Mouse (Mus musculus) large intestine, adult 2 months (tissue): ENCODE results near the gene Gm21987. TPM values are rescaled to one million over a fixed set of nuclear protein-coding genes. Genes with fewer than 3 reads are reported as not detected.

ENCODE experiments used
- DNase-seq: peaks from one replicate; pipeline ENCODE4 v3.0.0-alpha.2; 2012; ENCODE audit warnings: low read depth, low spot score
- WGBS: fragments of 180-500 bp; shearing (Covaris S2); methylation state at CpG from one replicate; pipeline ENCODE4 v1.1.7; 2018; 5-methylcytosine and 5-hydroxymethylcytosine counted together
- polyA plus RNA-seq: library from polyadenylated mRNA; depleted of rRNA; stranded (reverse); fragments of >200 nt; gene quantifications from 2 replicates; pipeline ENCODE4 v1.2.3, GENCODE M21; 2012

Gm21987 gene
- polyA plus RNA-seq, 1 experiment: not detected

DNA sequence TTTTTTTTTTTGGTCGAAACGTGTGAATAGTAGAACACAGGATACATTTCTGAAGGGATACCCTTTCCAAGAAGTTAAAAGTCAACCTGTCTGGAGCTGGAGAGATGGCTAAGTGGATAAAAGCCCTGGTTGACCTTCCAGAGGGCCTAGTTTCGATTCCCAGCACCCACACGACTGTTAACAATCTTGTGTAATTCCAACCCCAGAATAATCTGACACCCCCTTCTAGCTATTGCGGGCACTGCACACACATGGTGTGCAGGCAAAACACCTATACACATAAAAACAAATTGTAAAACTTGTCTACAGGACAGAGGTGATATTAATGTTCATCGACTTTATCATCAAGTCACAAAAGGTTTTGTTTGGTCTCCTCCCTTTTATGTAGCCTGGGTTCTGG, 748 bp downstream of the Gm21987 start:
- DNase-seq: no peak
- WGBS: 46% methylated on average over 6 of the region's 6 CpGs

DNA sequence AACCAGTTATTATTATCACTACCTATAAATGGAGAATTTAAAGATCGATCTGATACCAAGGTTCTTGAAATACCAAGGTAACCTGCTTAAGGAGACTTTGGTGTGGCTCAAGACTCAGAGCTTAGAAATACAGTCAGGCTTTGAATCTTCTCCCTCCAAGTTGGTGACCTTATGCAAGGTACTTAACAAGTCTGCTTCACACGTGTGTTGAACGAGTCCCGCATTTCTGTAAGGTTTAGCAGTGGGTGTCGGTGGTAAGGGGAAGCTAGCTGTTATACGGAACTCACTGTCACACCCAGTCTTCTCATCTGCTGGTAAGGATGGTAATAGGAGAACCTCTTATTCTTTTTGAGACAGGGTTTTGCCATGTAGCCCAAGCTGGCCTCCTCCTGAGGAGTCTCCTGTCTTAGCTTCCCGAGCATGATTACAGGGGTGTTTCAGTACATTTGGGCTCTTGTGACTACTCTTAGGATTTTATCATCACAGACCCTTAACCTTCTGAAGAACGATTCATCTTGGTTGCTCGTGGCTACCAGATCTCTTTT, 1.4 kb downstream of the Gm21987 start:
- 58% methylated on average over 9 of the region's 9 CpGs for WGBS
- no peak for DNase-seq

- no peak for DNase-seq
- 79% methylated on average over 2 of the region's 2 CpGs for WGBS
Measured at GRCm38 (mm10) chr16:38349881-38350280, 3.0 kb downstream of the Gm21987 start.

DNA sequence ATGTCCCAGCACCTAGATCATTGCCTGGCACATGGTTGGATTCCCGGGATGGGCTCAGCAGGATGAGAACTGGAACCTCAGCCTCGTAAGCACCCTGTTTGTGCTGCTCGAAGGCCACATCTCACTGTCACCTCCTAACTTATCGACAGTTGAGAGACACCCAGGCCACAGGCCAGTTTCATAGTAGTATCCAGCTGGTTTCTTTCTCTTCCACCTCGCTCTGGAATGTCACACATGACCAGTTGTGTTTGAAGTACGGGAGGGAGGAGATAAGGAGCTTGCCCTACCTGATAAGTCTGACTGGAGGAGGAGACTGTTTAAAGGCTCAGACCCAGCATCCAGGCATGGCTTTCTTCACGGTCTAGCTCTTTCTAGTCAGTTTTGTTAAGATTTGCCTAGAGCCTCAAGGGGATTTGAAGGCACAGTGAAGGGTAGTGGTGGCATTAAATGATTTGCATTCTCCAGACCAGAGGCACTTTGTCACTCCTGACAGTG, 3.6 kb downstream of the Gm21987 start:
- 62% methylated on average over 7 of the region's 7 CpGs for WGBS
- DNase-seq: no peak

- no peak for DNase-seq
- 44% methylated on average over 6 of the region's 6 CpGs for WGBS
Measured at GRCm38 (mm10) chr16:38350939-38351338, 4.1 kb downstream of the Gm21987 start.

GRCm38 (mm10) chr16:38352031-38352430, 5.2 kb downstream of the Gm21987 start:
- no peak for DNase-seq
- 77% methylated on average over 7 of the region's 7 CpGs for WGBS

- DNase-seq: no peak
Measured at GRCm38 (mm10) chr16:38352851-38353250, 6.0 kb downstream of the Gm21987 start.

DNA sequence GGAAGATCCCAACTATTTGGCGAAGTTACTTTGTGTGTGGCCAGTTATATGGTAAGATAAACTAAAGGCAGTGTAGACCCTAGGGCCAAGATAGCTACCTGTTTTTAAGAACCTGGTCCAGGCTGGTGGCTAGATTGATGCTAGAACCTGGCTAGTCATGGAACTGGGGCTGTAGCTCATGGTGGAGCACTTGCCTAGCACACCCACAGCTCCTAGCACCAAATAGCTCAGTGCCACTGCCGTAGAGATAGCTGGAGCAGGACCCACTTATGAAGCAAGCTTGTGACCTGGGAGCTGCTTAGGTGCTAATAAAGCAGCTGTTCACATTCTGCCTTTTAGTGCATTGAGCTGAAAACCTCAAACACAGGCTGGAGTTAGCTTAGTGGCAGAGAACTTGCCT, 6.8 kb downstream of the Gm21987 start:
- WGBS: 97% methylated on average over 2 of the region's 2 CpGs
- no peak for DNase-seq

DNA sequence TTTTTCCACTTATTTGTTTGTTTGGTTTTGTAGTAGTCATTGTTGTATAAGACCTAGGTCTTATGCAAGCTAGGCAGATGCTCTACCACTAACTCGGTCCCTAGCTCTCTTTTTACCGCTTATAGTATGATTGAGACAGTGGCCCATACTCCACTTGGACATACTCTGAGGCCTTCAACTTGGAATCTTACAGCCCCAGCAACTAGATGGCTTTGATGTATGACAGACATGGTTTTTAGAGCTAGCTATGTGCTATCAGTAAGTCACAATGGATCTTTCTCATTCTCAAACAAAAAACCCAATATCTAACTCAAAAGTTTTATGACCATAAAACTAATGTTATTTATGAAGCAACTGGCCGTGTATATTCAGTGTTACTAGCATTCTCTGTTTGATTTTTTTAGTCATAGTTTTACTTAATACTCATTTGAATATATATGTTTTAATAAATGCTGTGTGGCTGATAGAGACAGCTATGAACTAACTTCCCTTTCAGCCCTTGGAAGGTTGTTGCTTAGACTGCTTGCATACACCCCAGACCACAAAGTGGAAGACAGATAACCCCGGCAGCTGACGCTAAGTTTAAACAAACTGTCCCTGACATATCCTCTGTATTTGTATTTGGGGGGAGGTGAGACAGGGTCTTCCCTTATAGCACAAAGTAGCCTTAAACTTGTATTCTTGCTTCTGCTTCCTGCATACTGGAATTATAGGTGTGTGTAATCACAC, 7.5 kb downstream of the Gm21987 start:
- DNase-seq: no peak
- 78% methylated on average over 5 of the region's 5 CpGs for WGBS

DNA sequence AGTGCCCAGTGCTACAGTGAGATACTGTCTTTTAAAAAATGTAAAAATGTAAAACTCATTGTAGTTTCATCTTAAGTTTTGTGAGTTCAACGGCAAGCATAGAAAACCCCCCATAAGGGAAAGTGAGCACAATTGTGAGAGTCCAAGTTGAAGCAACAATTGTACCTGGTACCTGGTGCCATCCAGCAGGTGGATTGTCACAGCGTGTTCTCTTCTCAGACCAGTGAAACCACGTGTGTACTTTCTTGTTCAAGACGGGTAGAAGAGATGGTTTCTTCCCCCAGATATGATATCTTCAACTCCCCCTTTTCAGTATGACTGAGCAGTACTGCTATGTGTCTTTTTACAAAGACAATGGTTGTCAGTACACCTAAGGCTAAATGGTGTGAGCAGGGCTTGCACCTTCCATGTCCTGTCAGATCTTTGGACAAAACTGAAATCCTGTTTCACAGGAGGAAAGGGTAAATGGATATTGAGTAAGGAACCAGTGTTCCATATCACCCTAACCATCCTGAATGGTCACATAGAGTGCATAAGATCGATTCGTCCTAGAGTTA, 11.5 kb downstream of the Gm21987 start:
- DNase-seq: no peak
- 91% methylated on average over 6 of the region's 6 CpGs for WGBS

- WGBS: 77% methylated on average over 2 of the region's 2 CpGs
- DNase-seq: no peak
Measured at GRCm38 (mm10) chr16:38359241-38359640, 12.4 kb downstream of the Gm21987 start.

GRCm38 (mm10) chr16:38359857-38360256, 13.0 kb downstream of the Gm21987 start:
- WGBS: 64% methylated on average over 3 of the region's 3 CpGs
- no peak for DNase-seq

DNA sequence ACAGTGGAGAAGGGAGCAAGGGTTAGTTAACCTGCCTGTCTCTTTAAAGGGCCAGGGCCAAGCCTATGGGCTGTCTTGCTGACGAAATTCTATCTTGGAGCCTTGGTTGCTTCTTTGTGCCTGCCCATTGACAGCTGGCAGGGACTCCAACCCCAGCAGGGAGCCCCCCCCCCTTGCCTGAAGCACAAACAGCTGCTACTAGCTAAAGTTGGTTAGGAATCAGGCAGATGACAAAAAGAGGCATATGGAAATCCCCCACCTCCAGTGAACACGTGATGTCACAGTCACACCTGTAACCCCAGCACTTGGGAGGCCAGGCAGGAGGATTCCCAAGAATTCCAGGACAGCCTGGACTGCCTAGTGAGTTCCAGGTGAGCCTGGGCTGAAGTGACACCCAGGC, 13.5 kb downstream of the Gm21987 start:
- WGBS: 38% methylated on average over 2 of the region's 2 CpGs
- DNase-seq: no peak

DNA sequence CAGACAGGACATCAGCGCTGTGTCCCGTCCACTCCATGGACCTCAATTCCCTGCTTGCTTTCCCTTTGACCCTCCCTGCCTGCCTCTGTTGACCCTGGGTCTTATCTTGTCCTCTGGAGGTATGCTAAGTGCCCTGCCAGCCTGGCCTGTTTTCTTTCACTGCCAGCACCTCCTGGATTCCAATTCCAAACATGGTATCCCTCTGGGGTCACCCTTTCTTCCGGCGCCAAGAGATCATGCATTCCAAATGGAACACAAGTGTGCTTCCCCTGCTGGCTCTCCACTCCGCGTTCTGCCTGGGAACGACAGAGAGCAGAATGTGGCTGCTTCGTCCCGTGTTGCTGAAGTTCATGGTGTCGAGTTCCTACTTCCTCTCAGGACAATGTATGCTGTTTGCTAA, 15.1 kb downstream of the Gm21987 start, which contains the start of gene Popdc2:
Gene Popdc2 (plus strand): TSS at position 277 of the 400 bp plus-strand sequence.
- DNase-seq: no peak
- WGBS: 41% methylated on average over 10 of the region's 10 CpGs

GRCm38 (mm10) chr16:38362493-38363255, 15.8 kb downstream of the Gm21987 start:
- WGBS: 75% methylated on average over 20 of the region's 20 CpGs
- no peak for DNase-seq

- no peak for DNase-seq
- WGBS: 61% methylated on average over 3 of the region's 3 CpGs
Measured at GRCm38 (mm10) chr16:38363256-38363595, 16.4 kb downstream of the Gm21987 start.

GRCm38 (mm10) chr16:38363657-38364056, 16.8 kb downstream of the Gm21987 start:
- 75% methylated on average over 7 of the region's 7 CpGs for WGBS

GRCm38 (mm10) chr16:38365390-38365789, 18.6 kb downstream of the Gm21987 start:
- DNase-seq: no peak
- WGBS: 85% methylated on average over 10 of the region's 10 CpGs

More at GRCm38 (mm10) chr16:38363657-38364056, 16.8 kb downstream of the Gm21987 start:
- DNase-seq: no peak

GRCm38 (mm10) chr16:38366231-38366630, 19.4 kb downstream of the Gm21987 start:
- 81% methylated on average over 4 of the region's 4 CpGs for WGBS
- DNase-seq: no peak

GRCm38 (mm10) chr16:38368336-38368735, 21.5 kb downstream of the Gm21987 start:
- WGBS: 48% methylated on average over 10 of the region's 10 CpGs
- no peak for DNase-seq
